Mouse (Mus musculus) CH12.LX (cell line): ENCODE measurements around the gene Gm44965.

ENCODE experiments used
- CTCF ChIP-seq, 2 experiments: IDR thresholded peaks in 1 of 2; conservative IDR thresholded peaks in 1 of 2; 2 replicates each; pipeline ENCODE4 v1.5.1; 2011 to 2012; ENCODE audit warnings: low read depth in 2 of 2, low read length in 2 of 2, improper control_type of control experiment in 1 of 2, inconsistent platforms in 1 of 2, mild to moderate bottlenecking in 1 of 2, moderate library complexity in 1 of 2
- ETS1 ChIP-seq: conservative IDR thresholded peaks from 2 replicates; pipeline ENCODE4 v1.6.1; 2012; ENCODE audit warnings: low read depth, mild to moderate bottlenecking, inconsistent platforms, low read length, improper control_type of control experiment, moderate library complexity
- MYC ChIP-seq: IDR thresholded peaks from 2 replicates; pipeline ENCODE4 v1.6.1; 2011; ENCODE audit warnings: low read depth, mild to moderate bottlenecking, improper control_type of control experiment, low read length
- POLR2A ChIP-seq: IDR thresholded peaks from 2 replicates; pipeline ENCODE4 v1.6.1; 2011; ENCODE audit warnings: low read depth, mild to moderate bottlenecking, improper control_type of control experiment, low read length
- TBP ChIP-seq: conservative IDR thresholded peaks from 2 replicates; pipeline ENCODE4 v1.6.1; 2011; ENCODE audit warnings: low read depth, low read length, improper control_type of control experiment

GRCm38 (mm10) chr6:48578736-48579135, 15.0 kb upstream of the Gm44965 start:
- TF ChIP-seq POLR2A (no peak), CTCF (conservative IDR thresholded peaks at IDR 0.05 in 1 of 2, IDR thresholded peaks at IDR 0.05 in 1 of 2; ENCODE audit: low read depth in 2 of 2, low read length in 2 of 2) (no peak), ETS1 (no peak), TBP (no peak), MYC (no peak)
